Mouse (Mus musculus): ENCODE measurements around the gene Nek9. TPM values are rescaled to one million over a fixed set of nuclear protein-coding genes. Genes with fewer than 3 reads are reported as not detected.

Gene Nek9
- polyA plus RNA-seq, 1 experiment from 2014 or later = 19.4 TPM

- Histone ChIP-seq H3K4me2 (ENCODE audit: low read depth, low read length) (no peak overlapping the region), H3K36me3 (ENCODE audit: control insufficient read depth, insufficient read depth, low read length) (peaks cover 34% of the 10 kb centered on the region), H3K27ac (replicated peaks; ENCODE audit: low read depth, low read length) (no peak overlapping the region), H3K4me1 (ENCODE audit: control insufficient read depth, insufficient read depth, low read length) (no peaks in the 10 kb centered on the region), H3K27me3 (replicated peaks; ENCODE audit: control insufficient read depth, insufficient read depth, low read length) (no peaks in the 10 kb centered on the region), H3K4me3 (ENCODE audit: low read depth, low read length) (no peak overlapping the region), H3K9ac (ENCODE audit: low read depth, low read length) (no peak overlapping the region), H3K9me3 (ENCODE audit: control insufficient read depth, low read length) (no peaks in the 10 kb centered on the region)
- ATAC-seq (ENCODE audit: low read depth) (no peak), DNase-seq (ENCODE audit: low spot score) (no peak)
- 92% methylated on average over 3 of the region's 3 CpGs for WGBS
These were observed 14.9 kb upstream of the Nek9 start for GRCm38 (mm10) chr12:85354061-85354460.

- Histone ChIP-seq H3K27me3 (replicated peaks; ENCODE audit: control insufficient read depth, insufficient read depth, low read length) (no peaks in the 10 kb centered on the region), H3K9ac (ENCODE audit: low read depth, low read length) (no peak overlapping the region), H3K4me2 (ENCODE audit: low read depth, low read length) (no peak overlapping the region), H3K4me1 (ENCODE audit: control insufficient read depth, insufficient read depth, low read length) (no peaks in the 10 kb centered on the region), H3K36me3 (ENCODE audit: control insufficient read depth, insufficient read depth, low read length) (peaks cover 45% of the 10 kb centered on the region), H3K9me3 (ENCODE audit: control insufficient read depth, low read length) (no peaks in the 10 kb centered on the region), H3K27ac (replicated peaks; ENCODE audit: low read depth, low read length) (peak overlapping the region; percentile 72; the same call in 1 of the 2 replicates), H3K4me3 (ENCODE audit: low read depth, low read length) (no peak overlapping the region)
- ATAC-seq (ENCODE audit: low read depth) = peak; percentile 45
- peak; percentile 42 for DNase-seq (ENCODE audit: low spot score)
- 70% methylated on average over 10 of the region's 10 CpGs for WGBS
These were observed 11.5 kb upstream of the Nek9 start for GRCm38 (mm10) chr12:85350407-85351232.

- peaks cover 36% of the 10 kb centered on the region for H3K36me3 ChIP-seq (ENCODE audit: control insufficient read depth, insufficient read depth, low read length)
- ATAC-seq (ENCODE audit: low read depth) (no peak), DNase-seq (ENCODE audit: low spot score) (peak; percentile 19)
- H3K4me1 ChIP-seq (ENCODE audit: control insufficient read depth, insufficient read depth, low read length) = no peaks in the 10 kb centered on the region
- no peaks in the 10 kb centered on the region for H3K27me3 ChIP-seq (replicated peaks; ENCODE audit: control insufficient read depth, insufficient read depth, low read length)
- no peak overlapping the region for H3K9ac ChIP-seq (ENCODE audit: low read depth, low read length)
- H3K4me3 ChIP-seq (ENCODE audit: low read depth, low read length) = no peak overlapping the region
- H3K27ac ChIP-seq (replicated peaks; ENCODE audit: low read depth, low read length) = no peak overlapping the region; the same call in 1 of the 2 replicates
- H3K4me2 ChIP-seq (ENCODE audit: low read depth, low read length) = no peak overlapping the region
- H3K9me3 ChIP-seq (ENCODE audit: control insufficient read depth, low read length) = no peaks in the 10 kb centered on the region
- 78% methylated on average over 6 of the region's 6 CpGs for WGBS
These were observed 9.2 kb upstream of the Nek9 start for GRCm38 (mm10) chr12:85348338-85348737.

DNA sequence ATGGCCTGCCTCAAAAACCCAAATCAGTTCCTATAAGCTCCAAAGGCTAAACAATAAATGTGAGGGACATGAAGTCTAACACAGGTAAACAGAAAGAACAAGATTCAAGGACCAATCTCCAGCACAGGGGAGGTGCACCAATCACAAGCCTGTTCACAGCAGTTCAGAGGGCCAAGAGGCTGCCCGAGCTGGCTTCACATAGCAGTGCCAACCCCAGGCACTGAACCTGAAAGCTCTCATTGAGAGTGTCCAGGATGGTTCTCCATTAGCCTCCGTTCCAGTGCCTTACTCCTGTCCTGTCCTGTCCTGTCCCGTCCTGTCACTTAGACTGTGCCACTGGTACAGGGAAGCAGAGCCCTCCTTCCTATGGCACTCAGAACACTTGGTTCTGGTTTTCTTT, 8.0 kb upstream of the Nek9 start:
- Histone ChIP-seq H3K9ac (ENCODE audit: low read depth, low read length) (no peak overlapping the region), H3K9me3 (ENCODE audit: control insufficient read depth, low read length) (no peaks in the 10 kb centered on the region), H3K27me3 (replicated peaks; ENCODE audit: control insufficient read depth, insufficient read depth, low read length) (no peaks in the 10 kb centered on the region), H3K36me3 (ENCODE audit: control insufficient read depth, insufficient read depth, low read length) (peaks cover 32% of the 10 kb centered on the region), H3K4me3 (ENCODE audit: low read depth, low read length) (no peak overlapping the region), H3K4me1 (ENCODE audit: control insufficient read depth, insufficient read depth, low read length) (no peaks in the 10 kb centered on the region), H3K27ac (replicated peaks; ENCODE audit: low read depth, low read length) (0 out of 2 replicates have a peak overlapping the region, but pooled peaks have one; percentile 10), H3K4me2 (ENCODE audit: low read depth, low read length) (no peak overlapping the region)
- ATAC-seq (ENCODE audit: low read depth) = no peak
- WGBS = 77% methylated on average over 3 of the region's 3 CpGs
- DNase-seq (ENCODE audit: low spot score) = no peak

GRCm38 (mm10) chr12:85346374-85346773, 7.2 kb upstream of the Nek9 start:
- Histone ChIP-seq H3K4me3 (ENCODE audit: low read depth, low read length) (no peak overlapping the region), H3K27me3 (replicated peaks; ENCODE audit: control insufficient read depth, insufficient read depth, low read length) (no peaks in the 10 kb centered on the region), H3K9ac (ENCODE audit: low read depth, low read length) (no peak overlapping the region), H3K36me3 (ENCODE audit: control insufficient read depth, insufficient read depth, low read length) (peaks cover 39% of the 10 kb centered on the region), H3K9me3 (ENCODE audit: control insufficient read depth, low read length) (no peaks in the 10 kb centered on the region), H3K4me2 (ENCODE audit: low read depth, low read length) (no peak overlapping the region), H3K4me1 (ENCODE audit: control insufficient read depth, insufficient read depth, low read length) (no peaks in the 10 kb centered on the region), H3K27ac (replicated peaks; ENCODE audit: low read depth, low read length) (no peak overlapping the region)
- DNase-seq (ENCODE audit: low spot score) (peak; percentile 88), ATAC-seq (ENCODE audit: low read depth) (peak; percentile 55; the same call in 1 of the 2 replicates)
- 51% methylated on average over 3 of the region's 3 CpGs for WGBS

DNA sequence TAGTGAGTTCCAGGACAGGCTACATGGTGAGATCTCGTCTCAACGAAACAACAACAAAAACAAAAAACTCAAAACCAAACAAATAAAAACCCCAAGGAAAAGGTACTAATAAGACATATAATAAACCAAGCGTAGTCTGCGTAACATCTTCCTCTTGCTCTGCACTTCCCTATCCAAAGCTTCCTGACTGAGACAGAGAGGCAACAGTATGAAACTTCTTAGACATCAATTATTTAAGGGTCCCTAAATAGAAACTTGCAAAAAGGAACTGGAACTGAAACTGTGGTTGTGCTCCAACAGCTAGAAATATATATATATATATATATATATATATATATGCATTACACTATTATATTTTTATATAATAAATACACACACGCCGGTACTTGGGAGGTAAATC, 6.4 kb upstream of the Nek9 start:
- Histone ChIP-seq H3K9me3 (ENCODE audit: control insufficient read depth, low read length) (no peaks in the 10 kb centered on the region), H3K27me3 (replicated peaks; ENCODE audit: control insufficient read depth, insufficient read depth, low read length) (no peaks in the 10 kb centered on the region), H3K4me2 (ENCODE audit: low read depth, low read length) (no peak overlapping the region), H3K27ac (replicated peaks; ENCODE audit: low read depth, low read length) (no peak overlapping the region), H3K4me3 (ENCODE audit: low read depth, low read length) (no peak overlapping the region), H3K36me3 (ENCODE audit: control insufficient read depth, insufficient read depth, low read length) (peaks cover 37% of the 10 kb centered on the region), H3K4me1 (ENCODE audit: control insufficient read depth, insufficient read depth, low read length) (no peaks in the 10 kb centered on the region), H3K9ac (ENCODE audit: low read depth, low read length) (no peak overlapping the region)
- DNase-seq (ENCODE audit: low spot score) = no peak
- WGBS = 90% methylated on average over 6 of the region's 6 CpGs
- no peak for ATAC-seq (ENCODE audit: low read depth)

GRCm38 (mm10) chr12:85344252-85344651, 5.1 kb upstream of the Nek9 start:
- 0 out of 2 replicates have a peak overlapping the region, but pooled peaks have one; percentile 33 for H3K27ac ChIP-seq (replicated peaks; ENCODE audit: low read depth, low read length)
- peak; percentile 47; the same call in 1 of the 2 replicates for ATAC-seq (ENCODE audit: low read depth)
- no peaks in the 10 kb centered on the region for H3K27me3 ChIP-seq (replicated peaks; ENCODE audit: control insufficient read depth, insufficient read depth, low read length)
- peak; percentile 71 for DNase-seq (ENCODE audit: low spot score)
- no peak overlapping the region for H3K9ac ChIP-seq (ENCODE audit: low read depth, low read length)
- H3K4me1 ChIP-seq (ENCODE audit: control insufficient read depth, insufficient read depth, low read length) = no peaks in the 10 kb centered on the region; the same call in 1 of the 2 replicates
- H3K4me3 ChIP-seq (ENCODE audit: low read depth, low read length) = no peak overlapping the region
- no peak overlapping the region for H3K4me2 ChIP-seq (ENCODE audit: low read depth, low read length)
- WGBS = 27% methylated on average over 7 of the region's 7 CpGs
- H3K9me3 ChIP-seq (ENCODE audit: control insufficient read depth, low read length) = no peaks in the 10 kb centered on the region
- peaks cover 30% of the 10 kb centered on the region for H3K36me3 ChIP-seq (ENCODE audit: control insufficient read depth, insufficient read depth, low read length)

- no peaks in the 10 kb centered on the region for H3K27me3 ChIP-seq (replicated peaks; ENCODE audit: control insufficient read depth, insufficient read depth, low read length)
- H3K4me3 ChIP-seq (ENCODE audit: low read depth, low read length) = no peak overlapping the region
- H3K4me1 ChIP-seq (ENCODE audit: control insufficient read depth, insufficient read depth, low read length) = peaks cover 6% of the 10 kb centered on the region; the same call in 1 of the 2 replicates
- H3K9me3 ChIP-seq (ENCODE audit: control insufficient read depth, low read length) = no peaks in the 10 kb centered on the region
- H3K9ac ChIP-seq (ENCODE audit: low read depth, low read length) = no peak overlapping the region
- ATAC-seq (ENCODE audit: low read depth) = no peak
- H3K27ac ChIP-seq (replicated peaks; ENCODE audit: low read depth, low read length) = no peak overlapping the region
- WGBS = 74% methylated on average over 4 of the region's 4 CpGs
- no peak for DNase-seq (ENCODE audit: low spot score)
- peaks cover 16% of the 10 kb centered on the region for H3K36me3 ChIP-seq (ENCODE audit: control insufficient read depth, insufficient read depth, low read length)
- no peak overlapping the region for H3K4me2 ChIP-seq (ENCODE audit: low read depth, low read length)
These were observed 3.1 kb upstream of the Nek9 start for GRCm38 (mm10) chr12:85342310-85342709.

All from embryonic facial prominence, embryonic 14.5 days (tissue).